Mouse (Mus musculus) brain, adult 10 weeks (tissue): Measurements from ENCODE around the gene Abraxas1. TPM values are rescaled to one million over a fixed set of nuclear protein-coding genes. Genes with fewer than 3 reads are reported as not detected.

Experiments used
- polyA plus RNA-seq: library from polyadenylated mRNA; stranded (reverse); fragments of 350-450 nt; fragmentation: Illumina TruSeq; extraction: RNeasy Lipid Tissue Mini Kit (QIAGEN cat#74804); gene quantifications from one replicate; pipeline ENCODE4 v1.2.3, GENCODE M21; 2015; ENCODE audit warnings: low read depth, low replicate concordance

The Abraxas1 gene
- 8.1 TPM for polyA plus RNA-seq

DNA sequence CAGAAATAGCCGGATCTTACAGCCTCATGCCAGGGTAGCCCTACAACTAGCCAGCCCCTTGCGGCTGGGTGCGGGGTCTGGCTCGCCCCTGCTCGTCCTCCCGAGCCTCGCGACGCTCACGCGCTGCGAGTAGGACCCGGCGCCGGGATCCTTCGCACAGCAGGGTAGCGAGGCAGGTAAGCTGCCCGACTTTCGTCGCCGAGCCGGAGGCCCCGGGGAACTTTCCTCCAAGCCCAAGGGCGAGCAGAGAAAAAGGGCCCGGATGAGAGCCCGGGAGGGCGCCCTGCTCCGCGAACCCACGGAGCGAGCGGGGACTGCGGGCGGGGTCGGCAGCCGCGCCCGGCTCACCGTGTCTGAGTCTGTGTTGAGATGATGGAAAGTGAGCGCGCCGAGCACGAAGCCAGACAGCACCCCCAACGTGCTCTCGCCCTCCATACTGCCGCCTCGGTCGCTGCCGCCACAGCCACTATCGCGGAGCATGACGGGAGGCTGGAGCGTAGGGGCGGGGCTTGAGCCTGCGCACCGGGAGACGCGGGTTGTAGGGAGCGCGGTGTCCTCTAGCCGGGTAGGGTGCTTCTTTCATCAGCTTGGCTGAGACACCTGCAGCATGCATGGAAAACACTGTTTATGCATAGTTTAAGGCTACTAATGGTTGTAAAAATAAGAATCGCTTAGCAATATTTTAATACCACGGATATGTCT lies at the start of gene Abraxas1:
Abraxas1 (minus strand) TSS at position 483 of the 702 bp plus-strand sequence.

DNA sequence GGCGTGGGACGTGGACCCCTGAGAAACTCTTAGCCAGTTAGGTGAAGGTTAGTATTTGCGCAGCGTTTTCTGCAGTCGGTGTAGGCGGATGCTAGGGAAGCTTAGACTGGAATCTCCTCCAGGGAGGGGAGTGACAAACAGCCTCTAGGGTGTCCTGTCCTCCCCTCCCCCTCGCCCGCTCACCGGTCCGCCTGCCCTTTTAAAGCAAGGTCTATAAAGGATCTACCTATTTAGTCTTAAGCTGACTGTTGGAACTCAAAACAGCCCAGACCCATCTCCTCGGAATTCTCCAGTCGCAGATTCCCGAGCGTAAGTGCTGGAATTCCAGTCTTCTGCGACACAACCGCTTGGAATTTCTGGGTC lies 24.7 kb upstream of the Abraxas1 start, which contains the start of gene Gpat3:
Gpat3 (plus strand) TSS at position 229 of the 363 bp plus-strand sequence.

DNA sequence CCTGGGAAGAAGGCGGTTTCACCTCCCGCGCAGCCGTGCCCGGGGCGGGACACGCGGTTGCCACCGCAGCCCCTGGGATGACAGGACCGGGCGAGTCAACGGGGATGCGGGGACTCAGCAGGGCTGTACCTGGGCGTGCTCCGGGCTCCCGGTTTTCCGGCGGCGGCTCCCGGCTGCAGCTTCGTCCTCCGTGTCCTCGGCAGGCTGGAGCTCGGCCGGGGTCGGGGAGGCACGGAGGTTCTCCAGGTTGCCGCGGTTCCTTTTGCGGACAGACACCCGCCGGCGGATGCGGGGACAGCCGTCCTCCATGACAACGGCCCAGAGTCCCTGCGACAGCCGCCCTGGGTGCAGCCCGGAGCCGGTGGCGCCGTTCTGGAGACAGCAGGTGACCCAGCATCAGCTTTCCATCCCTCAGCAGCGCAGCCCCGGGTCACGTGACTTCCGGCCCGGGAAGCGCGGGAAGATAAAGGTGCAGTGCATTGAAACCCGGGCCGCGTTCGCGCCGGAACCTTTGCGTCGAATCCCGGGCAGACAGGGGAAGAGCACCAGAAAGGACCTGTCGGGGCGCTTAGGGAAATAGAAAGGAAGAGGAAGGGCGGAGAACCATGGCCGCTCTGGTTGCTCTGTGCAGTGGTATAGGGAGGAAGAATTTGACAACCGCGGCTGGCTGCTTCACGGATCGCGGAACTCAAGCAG lies 22.5 kb downstream of the Abraxas1 start, which contains the start of the genes Helq and Mrps18c:
Helq (minus strand) TSS at position 434 of the 696 bp plus-strand sequence.
Mrps18c (plus strand) TSS at position 463 of the 696 bp plus-strand sequence.

Other genes starting within 250 kb of the Abraxas1 start
- gene Plac8, start 248.7 kb downstream of the Abraxas1 start, polyA plus RNA-seq = not detected
- 117 TPM for gene Coq2, start 145.8 kb downstream of the Abraxas1 start, polyA plus RNA-seq
- 1.2 TPM for gene Hpse, start 101.2 kb downstream of the Abraxas1 start, polyA plus RNA-seq
- 16.5 TPM for gene Helq, start 22.4 kb downstream of the Abraxas1 start, polyA plus RNA-seq
- gene Mrps18c, start 22.3 kb downstream of the Abraxas1 start, polyA plus RNA-seq = 94.7 TPM
- gene Gpat3, start 24.7 kb upstream of the Abraxas1 start, polyA plus RNA-seq = 6.3 TPM